Mouse (Mus musculus) embryonic facial prominence, embryonic 11.5 days (tissue): ENCODE measurements around the gene Gm9508. TPM values are rescaled to one million over a fixed set of nuclear protein-coding genes. Genes with fewer than 3 reads are reported as not detected.
"Not testable (repeated sequence)": the region's sequence is repeated elsewhere in the genome, so short reads cannot be mapped to it uniquely, and the experiment has no call there.

Experiments used
- ATAC-seq: fragments of 200-750 bp; cut with Nextera tagmentation; replicated peaks from 2 replicates; pipeline ENCODE4 v1.8.0; 2017; ENCODE audit warnings: low read depth; ENCODE audit not compliant: insufficient number of reproducible peaks, low FRiP score, low TSS enrichment
- DNase-seq: peaks from one replicate; pipeline ENCODE4 v3.0.0-alpha.2; 2015; ENCODE audit warnings: low spot score
- H3K27ac ChIP-seq: fragments of 300-500 bp; sonication (generic); replicated peaks from 2 replicates; pipeline ENCODE4 v1.5.1; 2014; ENCODE audit warnings: mild to moderate bottlenecking, low read depth, low read length, control low read depth
- H3K27me3 ChIP-seq: fragments of 300-500 bp; sonication (generic); 2 replicates; pipeline ENCODE4 v1.6.1; 2014; ENCODE audit warnings: mild to moderate bottlenecking, low read length, moderate library complexity, mixed read lengths; ENCODE audit not compliant: control insufficient read depth, insufficient read depth
- H3K36me3 ChIP-seq: fragments of 300-500 bp; sonication (generic); replicated peaks from 2 replicates; pipeline ENCODE4 v1.6.1; 2014; ENCODE audit warnings: low read depth, mild to moderate bottlenecking, low read length, moderate library complexity, mixed read lengths; ENCODE audit not compliant: control insufficient read depth, insufficient read depth
- H3K4me1 ChIP-seq: fragments of 300-500 bp; sonication (generic); 2 replicates; pipeline ENCODE4 v1.6.1; 2014; ENCODE audit warnings: low read length, mixed read lengths; ENCODE audit not compliant: control insufficient read depth, insufficient read depth
- H3K4me2 ChIP-seq: fragments of 300-500 bp; sonication (generic); 2 replicates; pipeline ENCODE4 v1.6.1; 2014; ENCODE audit warnings: low read depth, mild to moderate bottlenecking, control low read depth, low read length, moderate library complexity
- H3K4me3 ChIP-seq: fragments of 300-500 bp; sonication (generic); 2 replicates; pipeline ENCODE4 v1.5.1; 2014; ENCODE audit warnings: low read depth, low read length, control low read depth
- H3K9ac ChIP-seq: fragments of 300-500 bp; sonication (generic); replicated peaks from 2 replicates; pipeline ENCODE4 v1.6.1; 2014; ENCODE audit warnings: mild to moderate bottlenecking, control low read depth, low read length
- H3K9me3 ChIP-seq: fragments of 300-500 bp; sonication (generic); replicated peaks from 2 replicates; pipeline ENCODE4 v1.6.1; 2016; ENCODE audit warnings: mild to moderate bottlenecking, low read length, inconsistent platforms, mixed read lengths; ENCODE audit not compliant: control insufficient read depth
- WGBS: fragments of 180-500 bp; shearing (Covaris S2); extraction: QIAGEN DNeasy Blood & Tissue Kit; methylation state at CpG from one replicate; pipeline ENCODE4 v1.1.7; 2014; 5-methylcytosine and 5-hydroxymethylcytosine counted together
- polyA plus RNA-seq: library from polyadenylated mRNA; unstranded; fragments of >200 nt; fragmentation: Nextera tagmentation; extraction: Ambion mirVana; gene quantifications from 2 replicates; pipeline ENCODE4 v1.2.1, GENCODE M21; 2014

Gene Gm9508
- not detected in 2 replicates for polyA plus RNA-seq

GRCm38 (mm10) chr10:77697133-77697532 lies at the start of gene Gm9508:
Gm9508 (minus strand) TSS chr10:77697233.
- Histone ChIP-seq H3K9me3 (no peaks in the 10 kb centered on the region), H3K36me3 (no peaks in the 10 kb centered on the region), H3K4me1 (no peaks in the 10 kb centered on the region), H3K4me2 (no peak within 1 kb of the TSS), H3K9ac (no peak within 1 kb of the TSS), H3K27ac (no peak within 1 kb of the TSS), H3K27me3 (no peaks in the 10 kb centered on the region), H3K4me3 (no peak within 1 kb of the TSS)
- no peak for ATAC-seq
- no peak for DNase-seq
- WGBS, result 35% methylated on average over 4 of the region's 4 CpGs

- not testable (repeated sequence) for H3K4me3 ChIP-seq, H3K4me2 ChIP-seq, H3K9ac ChIP-seq, H3K27ac ChIP-seq, H3K27me3 ChIP-seq, ATAC-seq, DNase-seq, H3K9me3 ChIP-seq, H3K4me1 ChIP-seq, H3K36me3 ChIP-seq
- 52% methylated on average over 4 of the region's 5 CpGs for WGBS
Observed at GRCm38 (mm10) chr10:77741924-77742688, 45.1 kb upstream of the Gm9508 start, which contains the start of gene Gm18596. Gm18596 (minus strand) TSS chr10:77742638.

- H3K27ac ChIP-seq, result no peak overlapping the region
- no peak overlapping the region for H3K4me3 ChIP-seq
- no peak overlapping the region for H3K9ac ChIP-seq
- ATAC-seq (no peak), DNase-seq (no peak)
- H3K27me3 ChIP-seq, result no peaks in the 10 kb centered on the region
- no peaks in the 10 kb centered on the region for H3K36me3 ChIP-seq
- no peak overlapping the region for H3K4me2 ChIP-seq
- H3K4me1 ChIP-seq, result no peaks in the 10 kb centered on the region
- no peaks in the 10 kb centered on the region for H3K9me3 ChIP-seq
- 86% methylated on average over 4 of the region's 4 CpGs for WGBS
Observed at GRCm38 (mm10) chr10:77738929-77739328, 41.9 kb upstream of the Gm9508 start.

- H3K27me3 ChIP-seq, result no peaks in the 10 kb centered on the region
- DNase-seq (no peak), ATAC-seq (no peak)
- H3K4me3 ChIP-seq, result no peak overlapping the region
- no peak overlapping the region for H3K9ac ChIP-seq
- no peak overlapping the region for H3K4me2 ChIP-seq
- no peaks in the 10 kb centered on the region for H3K4me1 ChIP-seq
- H3K36me3 ChIP-seq, result no peaks in the 10 kb centered on the region
- H3K9me3 ChIP-seq, result no peaks in the 10 kb centered on the region
- WGBS, result 100% methylated on average over 1 of the region's 1 CpGs
- H3K27ac ChIP-seq, result no peak overlapping the region
Observed at GRCm38 (mm10) chr10:77735928-77736327, 38.9 kb upstream of the Gm9508 start.

- no peak for DNase-seq
- H3K4me2 ChIP-seq, result no peak overlapping the region
- 60% methylated on average over 4 of the region's 4 CpGs for WGBS
- H3K4me1 ChIP-seq, result no peaks in the 10 kb centered on the region
- H3K9me3 ChIP-seq, result no peaks in the 10 kb centered on the region
- no peaks in the 10 kb centered on the region for H3K36me3 ChIP-seq
- no peak overlapping the region for H3K27ac ChIP-seq
- no peak for ATAC-seq
- H3K9ac ChIP-seq, result no peak overlapping the region
- H3K27me3 ChIP-seq, result no peaks in the 10 kb centered on the region
- no peak overlapping the region for H3K4me3 ChIP-seq
Observed at GRCm38 (mm10) chr10:77729241-77729640, 32.2 kb upstream of the Gm9508 start.

GRCm38 (mm10) chr10:77728280-77728679 lies 31.2 kb upstream of the Gm9508 start:
- DNase-seq, result no peak
- H3K9me3 ChIP-seq, result no peaks in the 10 kb centered on the region
- no peak overlapping the region for H3K4me3 ChIP-seq
- no peak for ATAC-seq
- no peak overlapping the region for H3K4me2 ChIP-seq
- no peaks in the 10 kb centered on the region for H3K4me1 ChIP-seq
- no peaks in the 10 kb centered on the region for H3K27me3 ChIP-seq
- no peak overlapping the region for H3K27ac ChIP-seq
- no peaks in the 10 kb centered on the region for H3K36me3 ChIP-seq
- no peak overlapping the region for H3K9ac ChIP-seq
- 59% methylated on average over 4 of the region's 4 CpGs for WGBS

GRCm38 (mm10) chr10:77726186-77726585 lies 29.2 kb upstream of the Gm9508 start, which contains the start of gene Gm10100:
Gm10100 (plus strand) TSS chr10:77726486.
- 39% methylated on average over 3 of the region's 3 CpGs for WGBS
- no peak within 1 kb of the TSS for H3K27ac ChIP-seq

GRCm38 (mm10) chr10:77724855-77725254 lies 27.8 kb upstream of the Gm9508 start:
- ATAC-seq (no peak), DNase-seq (no peak)
- Histone ChIP-seq H3K9ac (no peak overlapping the region), H3K36me3 (no peaks in the 10 kb centered on the region), H3K27ac (no peak overlapping the region), H3K4me3 (no peak overlapping the region), H3K27me3 (no peaks in the 10 kb centered on the region), H3K9me3 (no peaks in the 10 kb centered on the region), H3K4me1 (no peaks in the 10 kb centered on the region), H3K4me2 (no peak overlapping the region)
- 76% methylated on average over 8 of the region's 8 CpGs for WGBS

More at GRCm38 (mm10) chr10:77726186-77726585, 29.2 kb upstream of the Gm9508 start, which contains the start of gene Gm10100:
- H3K36me3 ChIP-seq, result no peaks in the 10 kb centered on the region
- H3K4me3 ChIP-seq, result no peak within 1 kb of the TSS
- no peak for DNase-seq
- no peak within 1 kb of the TSS for H3K9ac ChIP-seq
- no peaks in the 10 kb centered on the region for H3K27me3 ChIP-seq
- no peaks in the 10 kb centered on the region for H3K9me3 ChIP-seq
- no peak for ATAC-seq
- no peaks in the 10 kb centered on the region for H3K4me1 ChIP-seq
- H3K4me2 ChIP-seq, result no peak within 1 kb of the TSS
